Mouse (Mus musculus): ENCODE measurements at regions not wholly inside any gene's neighbourhood (a gene's known extent, or its start where the extent isn't known, plus 50 kb on each side); places are given as distances from the start of the nearest gene placed in this dataset.

DNA sequence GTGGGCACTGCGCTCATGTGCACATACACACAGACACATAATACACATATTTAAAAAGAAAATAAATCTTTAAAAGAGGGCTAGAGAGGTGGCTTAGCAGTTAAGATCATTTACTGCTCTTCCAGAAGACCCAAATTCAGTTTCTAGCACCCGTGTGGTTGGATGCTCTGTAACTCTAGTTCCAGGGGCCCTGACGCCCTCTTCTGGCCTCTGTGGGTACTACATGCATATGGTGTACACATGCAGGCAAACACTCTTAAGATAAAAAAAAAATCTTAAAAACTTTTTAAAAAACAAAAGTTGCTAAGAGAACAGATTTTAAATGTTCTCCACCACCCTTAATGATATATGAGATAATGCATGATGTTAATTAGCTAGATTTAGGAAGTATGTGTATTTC lies 514.2 kb downstream of the Tmem132b start:
- no peak for TF ChIP-seq POLR2A (IDR thresholded peaks at IDR 0.05; ENCODE audit: low read depth, low read length)
- no peak for TF ChIP-seq HCFC1 (IDR thresholded peaks at IDR 0.05; ENCODE audit: low read depth, low read length)
- no peak for TF ChIP-seq EP300 (IDR thresholded peaks at IDR 0.05; ENCODE audit: low read length)
- no peak for TF ChIP-seq CTCF (conservative IDR thresholded peaks at IDR 0.05 in 1 of 2, IDR thresholded peaks at IDR 0.05 in 1 of 2; ENCODE audit: low read depth in 2 of 2, low read length in 2 of 2)
- TF ChIP-seq USF2 (conservative IDR thresholded peaks at IDR 0.05; ENCODE audit: low read depth, low read length) = no peak
- no peak for TF ChIP-seq CHD1 (IDR thresholded peaks at IDR 0.05; ENCODE audit: low read depth, low read length)

Measured in CH12.LX (cell line).